Mouse (Mus musculus) kidney, embryonic 15.5 days (tissue): ENCODE measurements around the gene Tbc1d4. TPM values are rescaled to one million over a fixed set of nuclear protein-coding genes. Genes with fewer than 3 reads are reported as not detected.
"Not testable (repeated sequence)": the region's sequence is repeated elsewhere in the genome, so short reads cannot be mapped to it uniquely, and the experiment has no call there.

Experiments
- ATAC-seq: fragments of 200-750 bp; cut with Nextera tagmentation; replicated peaks from 2 replicates; pipeline ENCODE4 v1.8.0; 2017; ENCODE audit warnings: moderate TSS enrichment; ENCODE audit not compliant: low FRiP score
- H3K27ac ChIP-seq: fragments of 300-500 bp; sonication (generic); 2 replicates; pipeline ENCODE4 v1.5.1; 2015; ENCODE audit warnings: mild to moderate bottlenecking, inconsistent platforms
- H3K27me3 ChIP-seq: fragments of 300-500 bp; sonication (generic); 2 replicates; pipeline ENCODE4 v1.6.1; 2015; ENCODE audit warnings: inconsistent platforms
- H3K36me3 ChIP-seq: fragments of 300-500 bp; sonication (generic); 2 replicates; pipeline ENCODE4 v1.6.1; 2015; ENCODE audit warnings: inconsistent platforms
- H3K4me1 ChIP-seq: fragments of 300-500 bp; sonication (generic); 2 replicates; pipeline ENCODE4 v1.6.1; 2015; ENCODE audit warnings: inconsistent platforms
- H3K4me2 ChIP-seq: fragments of 300-500 bp; sonication (generic); 2 replicates; pipeline ENCODE4 v1.6.1; 2015; ENCODE audit warnings: moderate library complexity, mild to moderate bottlenecking, inconsistent platforms
- H3K4me3 ChIP-seq: fragments of 300-500 bp; sonication (generic); replicated peaks from 2 replicates; pipeline ENCODE4 v1.5.1; 2015; ENCODE audit warnings: mild to moderate bottlenecking, inconsistent platforms
- H3K9ac ChIP-seq: fragments of 300-500 bp; sonication (generic); 2 replicates; pipeline ENCODE4 v1.6.1; 2015; ENCODE audit warnings: mild to moderate bottlenecking, inconsistent platforms
- H3K9me3 ChIP-seq: fragments of 300-500 bp; sonication (generic); replicated peaks from 2 replicates; pipeline ENCODE4 v1.6.1; 2016; ENCODE audit warnings: inconsistent platforms
- WGBS: fragments of 180-500 bp; shearing (Covaris S2); methylation state at CpG from one replicate; pipeline ENCODE4 v1.1.7; 2015; ENCODE audit warnings: mixed read lengths; 5-methylcytosine and 5-hydroxymethylcytosine counted together
- polyA plus RNA-seq: library from polyadenylated mRNA; unstranded; fragments of >200 nt; fragmentation: Nextera tagmentation; extraction: Ambion mirVana; gene quantifications from 2 replicates; pipeline ENCODE4 v1.2.1, GENCODE M21; 2015

Gene Tbc1d4
- polyA plus RNA-seq, 1 experiment from 2014 or later: 20.1 TPM

DNA sequence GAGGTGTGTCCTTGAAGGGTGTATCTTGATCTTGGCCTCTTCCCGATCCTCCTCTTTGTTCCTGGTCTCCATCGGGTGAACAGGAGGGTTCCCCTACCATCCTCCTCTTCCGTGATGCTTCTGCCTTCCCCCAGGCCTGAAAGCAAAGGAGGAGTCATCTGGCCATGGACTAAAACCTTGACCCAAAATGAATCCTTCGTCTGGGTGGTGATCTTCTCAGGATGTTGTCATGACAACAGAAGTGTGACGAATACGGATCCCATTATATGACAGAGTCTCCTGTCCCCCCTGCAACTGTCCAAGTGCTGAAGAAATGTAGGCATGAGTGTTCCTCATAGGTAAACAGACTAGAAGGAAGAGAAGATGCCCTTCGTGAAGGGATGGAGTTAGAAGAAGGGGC, 15.7 kb downstream of the Tbc1d4 start:
- ATAC-seq: no peak
- H3K4me1 ChIP-seq: peaks cover 10% of the 10 kb centered on the region; the same call in 1 of the 2 replicates
- H3K4me3 ChIP-seq: no peak overlapping the region
- H3K9me3 ChIP-seq: no peaks in the 10 kb centered on the region
- no peaks in the 10 kb centered on the region for H3K27me3 ChIP-seq
- no peak overlapping the region for H3K4me2 ChIP-seq
- H3K36me3 ChIP-seq: no peaks in the 10 kb centered on the region
- H3K27ac ChIP-seq: no peak overlapping the region
- WGBS: 87% methylated on average over 7 of the region's 7 CpGs
- H3K9ac ChIP-seq: no peak overlapping the region

DNA sequence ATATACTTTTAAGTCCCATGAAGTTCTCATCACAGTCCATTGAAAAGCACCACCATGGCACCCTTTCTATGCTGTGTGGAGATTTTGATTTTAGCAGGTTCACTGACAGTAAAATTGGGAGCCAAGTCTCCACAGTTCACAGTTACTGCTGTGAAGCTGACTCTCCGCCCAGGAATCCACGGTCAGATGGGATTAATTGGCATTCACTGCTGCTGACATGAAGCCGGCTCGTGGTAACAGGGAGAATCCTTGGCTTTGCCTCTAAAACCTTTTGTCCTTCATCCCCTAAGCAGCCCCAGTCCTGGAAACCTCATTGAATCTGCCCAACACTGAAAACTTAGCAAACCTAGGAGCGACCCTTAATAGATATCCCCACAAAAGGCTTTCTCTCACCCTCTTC, 17.9 kb downstream of the Tbc1d4 start:
- Histone ChIP-seq H3K4me3 (no peak overlapping the region), H3K27me3 (no peaks in the 10 kb centered on the region), H3K9ac (no peak overlapping the region), H3K27ac (no peak overlapping the region), H3K9me3 (no peaks in the 10 kb centered on the region), H3K36me3 (no peaks in the 10 kb centered on the region), H3K4me2 (no peak overlapping the region), H3K4me1 (peaks cover 10% of the 10 kb centered on the region; the same call in 1 of the 2 replicates)
- ATAC-seq: no peak
- WGBS: 89% methylated on average over 5 of the region's 5 CpGs

DNA sequence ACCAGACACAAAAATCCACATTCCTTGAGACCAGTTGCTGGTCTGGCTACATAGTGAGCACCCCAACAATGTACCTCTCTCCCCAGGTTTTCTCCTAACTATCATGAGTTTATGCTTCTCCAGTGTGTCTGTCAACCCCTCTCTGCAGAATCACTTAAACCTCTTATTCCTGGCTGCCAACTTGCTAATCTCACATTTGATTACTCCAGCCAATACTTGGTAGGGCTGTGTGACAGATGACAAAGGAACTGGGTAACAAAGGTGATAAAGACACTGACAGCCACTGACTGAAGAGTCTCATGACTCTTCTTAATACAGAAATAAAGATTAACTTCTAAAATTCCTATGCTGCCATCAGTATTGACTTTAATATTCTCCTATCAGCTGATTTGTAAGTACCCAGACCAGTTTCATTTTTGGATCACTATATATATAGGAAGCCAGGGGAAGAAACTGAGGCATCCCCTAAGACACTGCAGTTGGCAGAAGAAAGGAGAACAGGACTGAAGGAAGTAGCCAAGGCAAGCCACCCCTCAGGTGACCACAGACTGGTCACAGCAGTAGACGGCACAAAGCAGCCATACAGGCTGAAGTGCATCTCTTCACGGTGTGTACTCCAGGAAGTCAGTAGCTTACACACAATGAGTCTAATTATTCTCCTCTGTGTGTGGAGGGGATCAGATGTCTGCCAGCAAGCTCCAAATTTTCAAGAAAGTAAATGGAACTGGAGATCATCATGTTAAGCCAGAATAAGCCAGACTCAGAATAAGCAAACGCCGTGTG, 20.6 kb downstream of the Tbc1d4 start:
- H3K27ac ChIP-seq, H3K9ac ChIP-seq, ATAC-seq, H3K4me2 ChIP-seq, H3K4me3 ChIP-seq, H3K4me1 ChIP-seq, H3K27me3 ChIP-seq, H3K9me3 ChIP-seq, H3K36me3 ChIP-seq: not testable (repeated sequence)
- WGBS: 73% methylated on average over 3 of the region's 4 CpGs

DNA sequence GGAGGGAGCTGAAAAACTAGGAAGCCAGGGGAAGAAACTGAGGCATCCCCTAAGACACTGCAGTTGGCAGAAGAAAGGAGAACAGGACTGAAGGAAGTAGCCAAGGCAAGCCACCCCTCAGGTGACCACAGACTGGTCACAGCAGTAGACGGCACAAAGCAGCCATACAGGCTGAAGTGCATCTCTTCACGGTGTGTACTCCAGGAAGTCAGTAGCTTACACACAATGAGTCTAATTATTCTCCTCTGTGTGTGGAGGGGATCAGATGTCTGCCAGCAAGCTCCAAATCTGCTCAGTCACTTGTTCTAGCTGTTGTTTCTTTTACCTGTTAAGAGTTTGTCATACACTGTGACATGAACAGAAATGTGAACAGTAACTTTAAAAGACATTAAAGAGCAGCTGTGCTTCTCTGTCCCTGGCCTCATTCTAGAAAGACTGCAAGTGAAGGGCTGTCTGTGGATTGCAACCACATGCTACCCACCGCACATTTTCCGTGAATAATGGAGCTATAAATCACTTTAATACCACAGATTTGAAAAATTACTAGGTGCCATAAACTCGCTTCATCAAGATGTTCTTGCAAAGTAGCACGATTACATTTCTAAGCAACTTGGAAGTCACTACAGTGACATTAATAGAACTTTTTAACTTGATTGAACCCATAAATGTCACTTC, 21.5 kb downstream of the Tbc1d4 start:
- not testable (repeated sequence) for H3K27me3 ChIP-seq
- peak; percentile 67; the same call in 1 of the 2 replicates for ATAC-seq

DNA sequence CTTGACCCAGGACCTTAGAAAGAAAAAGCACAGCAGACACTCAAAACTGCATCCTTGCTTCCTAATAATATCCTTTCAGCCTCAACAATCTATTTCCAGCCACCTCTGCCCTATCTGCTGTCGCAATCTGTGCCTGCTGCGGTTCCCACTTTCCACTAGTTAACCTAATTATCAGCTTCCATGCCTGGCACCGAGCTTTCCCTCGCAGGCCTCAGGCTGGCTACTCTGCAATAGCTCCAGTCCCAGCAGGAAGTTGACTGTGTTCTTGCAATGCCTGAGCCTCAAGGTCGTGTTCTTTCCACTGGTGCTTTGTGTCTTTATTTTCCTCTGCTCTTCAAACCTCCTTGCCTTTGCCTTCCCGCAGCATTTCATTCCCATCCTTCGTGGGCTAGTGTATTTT, 22.9 kb downstream of the Tbc1d4 start:
- Histone ChIP-seq H3K27me3 (no peaks in the 10 kb centered on the region), H3K36me3 (0 out of 2 replicates have a peak, but pooled peaks cover 3% of the 10 kb centered on the region), H3K4me1 (no peaks in the 10 kb centered on the region), H3K9ac (no peak overlapping the region), H3K4me2 (no peak overlapping the region), H3K27ac (no peak overlapping the region), H3K9me3 (no peaks in the 10 kb centered on the region), H3K4me3 (no peak overlapping the region)
- ATAC-seq: no peak
- 68% methylated on average over 7 of the region's 7 CpGs for WGBS

More for the DNA sequence above, 21.5 kb downstream of the Tbc1d4 start:
- H3K4me1 ChIP-seq, H3K36me3 ChIP-seq, H3K4me2 ChIP-seq, H3K4me3 ChIP-seq, H3K9me3 ChIP-seq, H3K27ac ChIP-seq, H3K9ac ChIP-seq: not testable (repeated sequence)
- WGBS: 30% methylated on average over 5 of the region's 6 CpGs

DNA sequence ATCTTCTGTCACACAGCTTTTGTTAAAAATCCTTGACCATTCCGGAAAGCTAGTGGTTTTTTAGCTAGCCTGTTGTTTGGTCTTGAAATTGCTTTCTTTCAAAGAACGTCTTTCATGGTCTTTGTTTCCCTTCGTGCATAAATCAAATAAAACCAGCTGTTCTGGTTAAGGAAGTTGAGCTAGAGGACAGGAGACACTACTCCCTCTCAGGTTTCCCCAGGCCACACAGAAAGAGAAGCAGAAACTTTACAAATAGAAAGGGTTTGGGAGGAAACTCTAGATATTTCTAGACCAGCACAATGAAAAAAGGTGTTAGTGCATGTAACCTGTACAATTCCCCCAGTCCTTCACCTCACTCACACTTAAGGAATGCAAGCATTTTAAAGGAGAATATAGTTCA, 33.3 kb downstream of the Tbc1d4 start:
- Histone ChIP-seq H3K9ac (no peak overlapping the region), H3K9me3 (no peaks in the 10 kb centered on the region), H3K27me3 (no peaks in the 10 kb centered on the region), H3K4me3 (no peak overlapping the region), H3K36me3 (no peaks in the 10 kb centered on the region), H3K4me2 (no peak overlapping the region), H3K4me1 (peaks cover 16% of the 10 kb centered on the region), H3K27ac (peak overlapping the region; percentile 78)
- ATAC-seq: no peak
- WGBS: 14% methylated on average over 3 of the region's 3 CpGs

DNA sequence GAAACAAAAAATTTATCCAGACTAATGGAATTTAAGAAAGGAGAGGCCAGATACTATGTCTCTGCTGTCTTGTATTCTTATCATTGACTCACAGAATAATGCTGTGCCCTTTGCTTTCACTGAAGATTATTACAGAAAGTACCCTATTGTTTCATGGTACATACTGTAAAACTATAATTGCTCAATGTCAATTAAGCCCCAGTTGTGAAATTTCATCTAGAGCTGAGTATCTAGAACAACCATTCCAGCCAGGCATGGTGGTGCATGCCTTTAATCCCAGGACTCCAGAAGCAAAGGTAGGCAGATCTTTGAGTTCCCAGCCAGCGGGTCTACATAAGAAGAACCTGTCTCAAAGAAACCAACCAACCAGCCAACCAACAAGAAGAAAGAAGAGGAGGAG, 34.5 kb downstream of the Tbc1d4 start:
- Histone ChIP-seq H3K27me3 (no peaks in the 10 kb centered on the region), H3K9ac (no peak overlapping the region), H3K9me3 (no peaks in the 10 kb centered on the region), H3K36me3 (no peaks in the 10 kb centered on the region), H3K27ac (no peak overlapping the region), H3K4me1 (peaks cover 16% of the 10 kb centered on the region), H3K4me2 (no peak overlapping the region), H3K4me3 (no peak overlapping the region)
- 93% methylated on average over 1 of the region's 1 CpGs for WGBS
- ATAC-seq: no peak

DNA sequence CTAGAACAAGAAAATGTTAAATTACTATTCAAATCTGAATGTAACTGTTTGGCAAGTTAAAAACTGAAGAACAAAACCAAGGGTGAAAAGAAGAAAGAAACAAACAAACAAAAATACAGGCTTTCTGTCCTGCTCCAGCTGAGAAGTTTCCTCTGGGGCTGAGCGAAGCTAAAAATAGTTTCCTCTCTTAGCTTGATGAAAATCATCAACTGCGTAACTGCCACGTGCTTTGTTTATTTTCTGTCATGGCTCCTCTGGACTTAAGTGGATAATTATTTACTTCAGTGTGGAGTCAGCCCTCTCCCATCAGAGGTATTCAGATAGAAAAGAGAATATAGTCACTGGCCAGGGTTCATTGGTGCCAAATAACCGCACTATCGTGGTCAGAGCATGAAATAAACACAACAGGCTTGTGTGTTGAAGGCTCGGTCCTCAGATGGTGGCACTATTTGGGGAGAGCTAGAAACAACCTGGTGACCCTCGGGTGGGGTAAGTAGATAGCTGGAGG, 35.8 kb downstream of the Tbc1d4 start:
- Histone ChIP-seq H3K27ac (no peak overlapping the region), H3K36me3 (no peaks in the 10 kb centered on the region), H3K9me3 (no peaks in the 10 kb centered on the region), H3K9ac (no peak overlapping the region), H3K4me2 (no peak overlapping the region), H3K4me3 (no peak overlapping the region), H3K27me3 (no peaks in the 10 kb centered on the region), H3K4me1 (peaks cover 20% of the 10 kb centered on the region)
- peak; percentile 17 for ATAC-seq
- WGBS: 65% methylated on average over 7 of the region's 7 CpGs

DNA sequence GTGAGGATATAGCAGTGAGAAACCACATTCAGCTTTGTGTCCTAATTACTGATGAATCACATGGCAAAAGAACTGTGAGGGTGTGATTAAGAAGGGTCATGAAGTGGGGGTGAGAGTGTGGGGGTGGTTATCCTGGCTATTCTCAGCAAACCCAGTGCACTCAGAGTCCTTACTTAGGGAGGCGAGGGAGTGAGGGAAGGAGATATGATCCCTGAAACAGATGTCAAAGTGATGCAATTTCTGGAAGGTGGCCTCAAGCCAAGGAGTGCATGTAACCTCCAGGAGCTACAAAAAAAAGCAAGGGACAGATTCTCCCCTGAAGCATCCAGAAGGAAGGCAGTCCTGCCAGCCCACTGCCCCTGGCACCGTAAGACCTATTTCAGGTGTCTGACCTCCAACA, 40.2 kb downstream of the Tbc1d4 start:
- WGBS: 57% methylated on average over 2 of the region's 2 CpGs
- H3K27ac ChIP-seq: no peak overlapping the region
- H3K9ac ChIP-seq: no peak overlapping the region
- H3K4me2 ChIP-seq: no peak overlapping the region
- no peaks in the 10 kb centered on the region for H3K27me3 ChIP-seq
- no peaks in the 10 kb centered on the region for H3K36me3 ChIP-seq
- ATAC-seq: peak; percentile 80
- H3K4me1 ChIP-seq: peaks cover 14% of the 10 kb centered on the region; the same call in 1 of the 2 replicates
- H3K9me3 ChIP-seq: no peaks in the 10 kb centered on the region
- no peak overlapping the region for H3K4me3 ChIP-seq

DNA sequence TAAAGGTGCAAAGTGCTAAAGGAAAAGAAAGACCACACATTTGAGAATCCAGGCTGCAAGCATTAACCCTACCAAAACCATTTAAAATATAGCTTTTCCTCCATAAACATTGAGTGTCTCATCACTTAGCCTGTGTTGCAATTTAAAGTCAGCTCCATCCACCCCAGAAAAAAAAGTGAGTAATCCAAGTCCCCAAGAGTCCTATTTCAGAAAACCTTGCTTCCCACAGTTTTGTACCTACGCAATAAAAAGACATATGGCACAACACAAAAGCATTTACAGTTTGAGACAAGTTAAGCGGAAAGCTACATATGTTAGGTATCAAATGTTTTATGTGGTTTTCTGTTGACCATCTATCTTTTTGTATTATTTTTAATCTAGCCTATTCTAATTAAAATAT, 42.3 kb downstream of the Tbc1d4 start:
- no peak for ATAC-seq
- no peaks in the 10 kb centered on the region for H3K9me3 ChIP-seq
- WGBS: 82% methylated on average over 2 of the region's 2 CpGs
- H3K27ac ChIP-seq: no peak overlapping the region
- H3K4me3 ChIP-seq: no peak overlapping the region
- no peak overlapping the region for H3K9ac ChIP-seq
- H3K4me1 ChIP-seq: peaks cover 4% of the 10 kb centered on the region; the same call in 1 of the 2 replicates
- no peak overlapping the region for H3K4me2 ChIP-seq
- no peaks in the 10 kb centered on the region for H3K27me3 ChIP-seq
- H3K36me3 ChIP-seq: no peaks in the 10 kb centered on the region

DNA sequence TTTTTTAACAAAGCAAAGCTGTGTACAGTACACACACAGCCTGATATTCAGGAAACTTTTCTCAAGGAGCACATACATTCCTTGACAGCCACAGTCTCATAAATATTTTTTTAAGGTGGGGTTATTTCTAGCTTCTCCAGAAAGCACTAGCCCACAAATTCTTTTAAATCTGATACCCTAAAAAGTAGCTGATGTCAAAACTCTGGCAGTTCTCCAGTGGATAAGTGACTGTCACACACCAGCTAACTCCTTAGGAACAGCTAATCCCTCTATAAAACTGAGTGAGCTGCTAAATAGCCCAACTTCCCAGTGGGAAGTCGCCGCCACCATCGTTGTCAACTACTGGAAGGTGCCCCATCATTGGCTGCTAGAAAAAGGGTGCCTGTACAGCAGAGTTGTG, 43.3 kb downstream of the Tbc1d4 start:
- H3K4me1 ChIP-seq: peaks cover 4% of the 10 kb centered on the region; the same call in 1 of the 2 replicates
- H3K9me3 ChIP-seq: no peaks in the 10 kb centered on the region
- no peak overlapping the region for H3K4me2 ChIP-seq
- H3K9ac ChIP-seq: no peak overlapping the region
- no peak overlapping the region for H3K27ac ChIP-seq
- H3K36me3 ChIP-seq: no peaks in the 10 kb centered on the region
- no peaks in the 10 kb centered on the region for H3K27me3 ChIP-seq
- 68% methylated on average over 3 of the region's 3 CpGs for WGBS
- ATAC-seq: no peak
- no peak overlapping the region for H3K4me3 ChIP-seq

DNA sequence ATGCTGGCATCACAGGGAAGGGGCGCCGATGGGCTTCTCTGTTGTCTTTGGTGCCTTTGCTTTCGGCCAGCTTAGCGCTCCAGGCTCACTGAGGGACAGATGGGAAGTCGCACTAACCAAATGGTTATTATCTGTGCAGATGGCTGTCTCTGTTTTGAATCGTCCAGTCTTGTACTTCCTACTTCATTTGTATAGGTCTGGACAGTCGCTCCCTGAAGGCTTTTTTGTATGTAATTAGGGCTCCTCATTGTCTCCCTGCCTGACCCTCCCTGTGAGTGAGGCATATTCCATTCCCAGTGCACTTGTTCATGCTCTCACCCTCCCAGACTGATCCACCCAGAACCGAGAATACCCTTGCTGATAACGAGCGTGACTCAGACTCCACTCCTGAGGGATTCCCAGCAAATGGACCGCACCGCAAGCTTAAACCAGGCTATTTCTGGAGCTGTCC, 47.7 kb downstream of the Tbc1d4 start:
- no peak for ATAC-seq
- no peak overlapping the region for H3K4me3 ChIP-seq
- H3K4me2 ChIP-seq: no peak overlapping the region
- no peak overlapping the region for H3K27ac ChIP-seq
- H3K27me3 ChIP-seq: no peaks in the 10 kb centered on the region
- no peaks in the 10 kb centered on the region for H3K4me1 ChIP-seq
- WGBS: 73% methylated on average over 12 of the region's 12 CpGs
- H3K36me3 ChIP-seq: no peaks in the 10 kb centered on the region
- no peaks in the 10 kb centered on the region for H3K9me3 ChIP-seq
- H3K9ac ChIP-seq: no peak overlapping the region
